Mouse (Mus musculus): ENCODE data around the gene Filip1.

DNA sequence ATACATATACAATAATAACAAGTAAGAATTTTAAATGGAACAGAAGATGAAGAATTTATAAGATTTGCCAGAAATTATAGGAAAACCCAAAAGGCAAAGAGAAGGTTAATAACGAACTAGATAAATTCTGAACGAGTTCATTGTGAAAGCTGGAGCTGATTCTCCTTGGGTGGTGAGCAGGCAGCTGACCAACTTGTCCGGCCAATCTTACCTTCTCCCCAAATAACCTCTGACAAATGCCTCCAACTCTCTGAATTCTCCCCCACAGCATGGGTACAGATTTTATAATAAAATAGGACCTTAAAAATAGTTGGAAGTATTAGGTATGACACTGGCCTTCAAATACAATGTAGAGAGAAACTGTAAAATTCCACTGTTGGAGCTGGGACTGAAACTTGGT, 84.6 kb downstream of the Filip1 start:
- TF ChIP-seq CTCF (IDR thresholded peaks at IDR 0.05; ENCODE audit: control insufficient read depth, insufficient read depth, insufficient read length), result no peak
- no peak for TF ChIP-seq MAX (IDR thresholded peaks at IDR 0.05)

All from C2C12 (cell line).